Mouse (Mus musculus): ENCODE measurements around the gene Zfp563. TPM values are rescaled to one million over a fixed set of nuclear protein-coding genes. Genes with fewer than 3 reads are reported as not detected.

Gene Zfp563
- 10 to 100 TPM; 18.4 to 22.1 (median 19.7) TPM for total RNA-seq (2022)

GRCm38 (mm10) chr17:33089220-33089949 lies at the start of gene Zfp563:
Zfp563 (plus strand) TSS chr17:33089310.
- DNase-seq (ENCODE audit: low spot score in 2 of 2), result peak; percentile 90 to 92

GRCm38 (mm10) chr17:33058791-33059190 lies 30.3 kb upstream of the Zfp563 start:
- DNase-seq (ENCODE audit: low spot score in 2 of 2), result no peak

- no peak for DNase-seq (ENCODE audit: low spot score in 2 of 2)
Measured at GRCm38 (mm10) chr17:33063001-33063400, 26.1 kb upstream of the Zfp563 start.

GRCm38 (mm10) chr17:33067958-33068357 lies 21.2 kb upstream of the Zfp563 start, which contains the start of gene 4921501E09Rik:
4921501E09Rik (minus strand) TSS chr17:33068058.
- DNase-seq (ENCODE audit: low spot score in 2 of 2), result no peak

- DNase-seq (ENCODE audit: low spot score in 2 of 2), result no peak
Measured at GRCm38 (mm10) chr17:33091630-33092029, 2.5 kb downstream of the Zfp563 start.

GRCm38 (mm10) chr17:33092391-33093193 lies 3.5 kb downstream of the Zfp563 start:
- peak; percentile 78 to 84 for DNase-seq (ENCODE audit: low spot score in 2 of 2)

GRCm38 (mm10) chr17:33097396-33097795 lies 8.3 kb downstream of the Zfp563 start:
- no peak for DNase-seq (ENCODE audit: low spot score in 2 of 2)

GRCm38 (mm10) chr17:33124546-33124945 lies 35.4 kb downstream of the Zfp563 start:
- no peak for DNase-seq (ENCODE audit: low spot score in 2 of 2)

- no peak for DNase-seq (ENCODE audit: low spot score in 2 of 2)
Measured at GRCm38 (mm10) chr17:33126257-33126656, 37.1 kb downstream of the Zfp563 start.

- DNase-seq (ENCODE audit: low spot score in 2 of 2), result no peak
Measured at GRCm38 (mm10) chr17:33139261-33139820, 50.2 kb downstream of the Zfp563 start, which contains the start of gene Morc2b. Morc2b (minus strand) TSS chr17:33139683.

Other genes starting within 250 kb of the Zfp563 start
- 10 to 100 TPM; 10.1 to 13.6 (median 10.4) TPM for gene Zfp870, start 197.7 kb upstream of the Zfp563 start, total RNA-seq (2022)
- gene Cyp4f14, start 172.0 kb upstream of the Zfp563 start, total RNA-seq (2022), result 1 to 10 TPM; 4.5 to 7.7 (median 6.4) TPM
- 10 to 100 TPM; 20.5 to 22.6 (median 22.5) TPM for gene Cyp4f13, start 141.9 kb upstream of the Zfp563 start, total RNA-seq (2022)
- gene Zfp472, start 123.5 kb upstream of the Zfp563 start, total RNA-seq (2022), result 1 to 10 TPM; 4.8 to 7.0 (median 5.9) TPM
- gene Zfp952, start 96.2 kb upstream of the Zfp563 start, total RNA-seq (2022), result 10 to 100 TPM; 15.0 to 16.7 (median 15.9) TPM
- 10 to 100 TPM; 18.8 to 22.3 (median 20.7) TPM for gene Zfp763, start 55.9 kb upstream of the Zfp563 start, total RNA-seq (2022)
- gene 4921501E09Rik, start 21.3 kb upstream of the Zfp563 start, total RNA-seq (2022), result under 1 TPM in 1 of 4 experiments, not detected in 3; 0.08 TPM
- 1 to 10 TPM; 3.7 to 4.3 (median 4.0) TPM for gene Morc2b, start 50.4 kb downstream of the Zfp563 start, total RNA-seq (2022)
- not detected for gene Olfr55, start 79.1 kb downstream of the Zfp563 start, total RNA-seq (2022)
- gene Olfr239, start 102.0 kb downstream of the Zfp563 start, total RNA-seq (2022), result not detected
- 1 to 10 TPM in 3 of 4 experiments, under 1 TPM in 1; 0.78 to 1.6 (median 1.2) TPM for gene Olfr1564, start 132.4 kb downstream of the Zfp563 start, total RNA-seq (2022)
- 10 to 100 TPM; 11.9 to 12.8 (median 12.5) TPM for gene Zfp955a, start 165.8 kb downstream of the Zfp563 start, total RNA-seq (2022)
- not detected for gene Olfr63, start 175.4 kb downstream of the Zfp563 start, total RNA-seq (2022)
- 10 to 100 TPM; 32.8 to 41.0 (median 36.5) TPM for gene Zfp955b, start 200.2 kb downstream of the Zfp563 start, total RNA-seq (2022)

Data from left cerebral cortex, adult 8-10 months (tissue).